Mouse (Mus musculus) liver, embryonic 16.5 days (tissue): Measurements from ENCODE around the gene Mei1. TPM values are rescaled to one million over a fixed set of nuclear protein-coding genes. Genes with fewer than 3 reads are reported as not detected.

ENCODE experiments used
- ATAC-seq: fragments of 200-750 bp; cut with Nextera tagmentation; 2 replicates; pipeline ENCODE4 v1.8.0; 2017; ENCODE audit warnings: low read depth, mild to moderate bottlenecking, moderate number of reproducible peaks, moderate library complexity
- H3K27ac ChIP-seq: fragments of 300-500 bp; sonication (generic); 2 replicates; pipeline ENCODE4 v1.5.1; 2014; ENCODE audit warnings: mild to moderate bottlenecking, low read length
- H3K27me3 ChIP-seq: fragments of 300-500 bp; sonication (generic); 2 replicates; pipeline ENCODE4 v1.6.1; 2014; ENCODE audit warnings: low read depth, low read length, mixed read lengths; ENCODE audit not compliant: control insufficient read depth, insufficient read depth
- H3K36me3 ChIP-seq: fragments of 300-500 bp; sonication (generic); 2 replicates; pipeline ENCODE4 v1.6.1; 2014; ENCODE audit warnings: mild to moderate bottlenecking; ENCODE audit not compliant: control insufficient read depth, insufficient read depth
- H3K4me1 ChIP-seq: fragments of 300-500 bp; sonication (generic); 2 replicates; pipeline ENCODE4 v1.6.1; 2014; ENCODE audit warnings: low read depth, low read length, mixed read lengths; ENCODE audit not compliant: control insufficient read depth
- H3K4me2 ChIP-seq: fragments of 300-500 bp; sonication (generic); 2 replicates; pipeline ENCODE4 v1.6.1; 2014; ENCODE audit warnings: low read depth, low read length, mixed read lengths
- H3K4me3 ChIP-seq: fragments of 300-500 bp; sonication (generic); 2 replicates; pipeline ENCODE4 v1.5.1; 2014; ENCODE audit warnings: low read depth, mild to moderate bottlenecking, low read length
- H3K9ac ChIP-seq: fragments of 300-500 bp; sonication (generic); 2 replicates; pipeline ENCODE4 v1.6.1; 2014; ENCODE audit warnings: low read depth, low read length
- H3K9me3 ChIP-seq: fragments of 300-500 bp; sonication (generic); replicated peaks from 2 replicates; pipeline ENCODE4 v1.6.1; 2016; ENCODE audit warnings: low read length; ENCODE audit not compliant: control insufficient read depth
- WGBS: fragments of 180-500 bp; shearing (Covaris S2); extraction: QIAGEN DNeasy Blood & Tissue Kit; methylation state at CpG from one replicate; pipeline ENCODE4 v1.1.7; 2014; ENCODE audit not compliant: insufficient replicate concordance; 5-methylcytosine and 5-hydroxymethylcytosine counted together
- polyA plus RNA-seq: library from polyadenylated mRNA; unstranded; fragments of >200 nt; fragmentation: Nextera tagmentation; extraction: Ambion mirVana; gene quantifications from 2 replicates; pipeline ENCODE4 v1.2.1, GENCODE M21; 2015

Mei1 gene
- polyA plus RNA-seq, 1 experiment from 2014 or later, result not detected

DNA sequence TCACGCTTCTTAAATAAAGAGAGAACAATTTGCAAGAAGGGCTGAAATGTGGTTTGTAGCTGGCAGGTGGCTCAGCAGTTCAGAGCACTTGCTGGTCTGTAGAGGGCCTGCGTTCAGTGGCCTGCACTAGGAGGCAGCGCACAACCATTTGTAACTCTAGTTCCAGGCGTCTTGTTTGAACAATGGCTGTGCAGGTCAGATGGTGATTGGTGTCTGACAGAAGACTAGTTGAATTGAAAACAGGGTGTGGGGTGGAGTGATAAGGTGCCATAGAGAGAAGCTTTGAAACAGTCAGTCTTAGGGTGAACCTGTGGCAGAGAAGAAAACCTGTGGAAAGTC is 94.2 kb downstream of the Mei1 start:
- peak; percentile 65 for ATAC-seq
- Histone ChIP-seq H3K9me3 (no peaks in the 10 kb centered on the region), H3K4me1 (peaks cover 62% of the 10 kb centered on the region), H3K27me3 (no peaks in the 10 kb centered on the region), H3K27ac (peak overlapping the region; percentile 75), H3K36me3 (no peaks in the 10 kb centered on the region), H3K4me2 (peak overlapping the region; percentile 36), H3K9ac (peak overlapping the region; percentile 0; the same call in 1 of the 2 replicates), H3K4me3 (no peak overlapping the region)
- 17% methylated on average over 4 of the region's 4 CpGs for WGBS

GRCm38 (mm10) chr15:82164496-82164895 is 94.7 kb downstream of the Mei1 start:
- Histone ChIP-seq H3K36me3 (no peaks in the 10 kb centered on the region), H3K4me3 (no peak overlapping the region), H3K9ac (peak overlapping the region; percentile 0; the same call in 1 of the 2 replicates), H3K27ac (peak overlapping the region; percentile 75), H3K9me3 (no peaks in the 10 kb centered on the region), H3K4me1 (peaks cover 62% of the 10 kb centered on the region), H3K4me2 (peak overlapping the region; percentile 36), H3K27me3 (no peaks in the 10 kb centered on the region)
- peak; percentile 58 for ATAC-seq
- WGBS, result 16% methylated on average over 7 of the region's 7 CpGs

DNA sequence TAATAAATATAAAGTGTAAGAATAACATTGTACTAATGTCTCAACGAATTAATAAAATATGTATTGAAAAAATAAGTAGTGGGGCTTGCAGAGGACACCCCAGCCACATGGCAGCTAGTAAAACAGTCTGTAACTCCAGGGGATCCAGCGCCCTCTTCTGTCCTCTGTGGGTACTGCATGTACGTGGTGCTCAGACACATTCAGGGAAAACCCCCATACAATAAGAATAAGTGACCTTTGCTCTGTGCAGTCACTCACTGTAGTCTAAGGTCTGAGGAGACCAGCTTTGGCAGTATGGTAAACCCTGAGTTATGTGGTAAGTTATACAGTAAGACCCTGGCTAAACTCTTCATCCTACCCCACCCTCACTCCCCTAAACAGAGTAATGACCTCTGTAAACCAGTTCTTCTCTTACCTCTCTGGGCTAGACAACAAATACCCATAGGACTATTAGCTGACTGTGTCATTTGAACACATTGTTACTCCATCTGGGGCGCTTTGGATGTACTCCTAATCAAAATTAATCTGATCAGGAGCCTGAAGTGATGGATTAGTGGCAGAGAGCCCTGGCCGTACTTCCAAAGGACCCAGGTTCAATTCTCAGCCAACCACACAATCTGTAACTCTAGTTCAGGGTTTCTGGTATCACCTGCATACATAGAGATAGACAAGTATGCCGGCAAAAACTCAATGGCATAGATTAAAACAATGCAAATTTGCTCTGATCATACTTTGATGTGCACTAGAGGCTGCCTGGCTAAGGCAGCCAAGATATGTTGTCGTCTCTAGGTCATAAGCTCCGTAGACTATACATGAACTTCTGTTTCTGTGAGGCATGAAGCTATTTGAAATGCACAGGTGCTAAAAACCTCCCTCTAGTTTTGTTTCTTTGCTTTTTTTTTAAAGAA is 95.8 kb downstream of the Mei1 start:
- H3K4me3 ChIP-seq, result peak overlapping the region; percentile 34; the same call in 1 of the 2 replicates
- no peaks in the 10 kb centered on the region for H3K27me3 ChIP-seq
- ATAC-seq, result peak; percentile 37
- peaks cover 2% of the 10 kb centered on the region; the same call in 1 of the 2 replicates for H3K36me3 ChIP-seq
- 0 out of 2 replicates have a peak overlapping the region, but pooled peaks have one; percentile 2 for H3K9ac ChIP-seq
- no peaks in the 10 kb centered on the region for H3K9me3 ChIP-seq
- peak overlapping the region; percentile 75 for H3K27ac ChIP-seq
- H3K4me1 ChIP-seq, result peaks cover 58% of the 10 kb centered on the region
- WGBS, result 39% methylated on average over 8 of the region's 8 CpGs
- peak overlapping the region; percentile 46 for H3K4me2 ChIP-seq

DNA sequence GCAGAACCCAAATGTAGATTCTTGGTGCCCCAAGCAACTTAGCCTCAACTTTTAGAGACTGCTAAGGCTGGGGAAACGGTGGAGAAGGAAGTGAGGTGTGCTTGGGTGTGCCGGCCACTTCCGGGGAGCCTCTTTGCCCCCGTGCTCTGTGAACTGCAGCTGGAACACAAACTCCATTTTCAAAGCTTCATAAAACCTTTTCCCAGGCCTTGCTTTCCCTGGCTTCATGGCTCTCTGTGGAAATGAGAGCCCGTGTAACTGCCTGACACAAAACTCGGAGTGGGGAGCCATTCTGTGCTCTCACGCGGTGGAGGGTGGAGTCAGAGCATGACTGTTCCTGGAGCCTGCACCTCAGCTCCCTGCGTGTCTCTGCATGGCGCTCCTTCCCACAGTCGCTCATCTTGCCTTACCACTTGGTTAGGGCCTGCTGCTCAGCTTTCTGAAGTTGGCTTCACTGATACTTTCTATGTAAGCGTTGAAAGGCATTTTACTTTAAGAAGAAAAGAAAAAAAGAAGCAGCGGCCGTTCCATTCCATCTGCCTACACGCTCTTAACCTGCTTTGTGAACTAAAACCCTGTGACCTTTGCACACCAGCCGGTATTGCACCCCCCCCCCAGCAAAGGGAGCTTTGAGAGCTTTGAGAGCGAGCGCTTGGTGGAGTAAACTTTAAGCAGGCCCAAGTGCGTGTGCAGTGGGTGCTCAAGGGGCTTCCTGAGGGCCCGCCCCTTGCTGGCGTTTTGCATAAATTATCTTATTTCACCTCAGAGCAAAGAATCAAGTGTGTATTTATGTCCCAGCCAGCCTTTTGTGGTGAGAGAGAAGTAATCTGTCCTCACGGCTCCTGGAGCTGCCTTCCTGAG is 96.7 kb downstream of the Mei1 start:
- ATAC-seq, result no peak
- Histone ChIP-seq H3K36me3 (peaks cover 9% of the 10 kb centered on the region), H3K4me1 (peaks cover 50% of the 10 kb centered on the region), H3K27me3 (no peaks in the 10 kb centered on the region), H3K4me3 (peak overlapping the region; percentile 34), H3K9ac (0 out of 2 replicates have a peak overlapping the region, but pooled peaks have one; percentile 10), H3K9me3 (no peaks in the 10 kb centered on the region), H3K27ac (peak overlapping the region; percentile 56), H3K4me2 (peak overlapping the region; percentile 46)
- WGBS, result 49% methylated on average over 22 of the region's 22 CpGs

GRCm38 (mm10) chr15:82167201-82168168 is 97.7 kb downstream of the Mei1 start:
- Histone ChIP-seq H3K4me3 (no peak overlapping the region), H3K36me3 (peaks cover 9% of the 10 kb centered on the region), H3K9ac (no peak overlapping the region), H3K9me3 (no peaks in the 10 kb centered on the region), H3K27me3 (no peaks in the 10 kb centered on the region), H3K4me2 (no peak overlapping the region), H3K27ac (no peak overlapping the region), H3K4me1 (peaks cover 49% of the 10 kb centered on the region)
- WGBS, result 75% methylated on average over 23 of the region's 23 CpGs
- ATAC-seq, result no peak

DNA sequence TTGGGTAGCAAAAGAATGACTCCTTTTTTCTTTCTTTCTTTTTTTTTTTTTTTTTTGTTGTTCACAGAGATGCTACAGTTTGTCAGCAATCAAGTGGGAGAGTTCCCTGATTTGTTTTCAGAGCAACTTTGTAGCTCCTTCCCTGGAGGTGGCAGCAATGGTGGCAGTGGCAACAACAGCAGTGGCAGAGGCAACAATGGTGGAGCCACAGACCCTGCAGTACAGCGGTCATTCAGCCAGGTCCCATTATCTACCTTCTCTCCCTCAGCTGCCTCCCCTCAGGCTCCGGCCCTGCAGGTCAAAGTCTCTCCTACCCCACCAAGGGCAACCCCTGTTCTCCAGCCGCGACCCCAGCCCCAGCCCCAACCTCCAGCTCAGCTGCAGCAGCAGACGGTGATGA is 99.9 kb downstream of the Mei1 start:
- no peak for ATAC-seq

DNA sequence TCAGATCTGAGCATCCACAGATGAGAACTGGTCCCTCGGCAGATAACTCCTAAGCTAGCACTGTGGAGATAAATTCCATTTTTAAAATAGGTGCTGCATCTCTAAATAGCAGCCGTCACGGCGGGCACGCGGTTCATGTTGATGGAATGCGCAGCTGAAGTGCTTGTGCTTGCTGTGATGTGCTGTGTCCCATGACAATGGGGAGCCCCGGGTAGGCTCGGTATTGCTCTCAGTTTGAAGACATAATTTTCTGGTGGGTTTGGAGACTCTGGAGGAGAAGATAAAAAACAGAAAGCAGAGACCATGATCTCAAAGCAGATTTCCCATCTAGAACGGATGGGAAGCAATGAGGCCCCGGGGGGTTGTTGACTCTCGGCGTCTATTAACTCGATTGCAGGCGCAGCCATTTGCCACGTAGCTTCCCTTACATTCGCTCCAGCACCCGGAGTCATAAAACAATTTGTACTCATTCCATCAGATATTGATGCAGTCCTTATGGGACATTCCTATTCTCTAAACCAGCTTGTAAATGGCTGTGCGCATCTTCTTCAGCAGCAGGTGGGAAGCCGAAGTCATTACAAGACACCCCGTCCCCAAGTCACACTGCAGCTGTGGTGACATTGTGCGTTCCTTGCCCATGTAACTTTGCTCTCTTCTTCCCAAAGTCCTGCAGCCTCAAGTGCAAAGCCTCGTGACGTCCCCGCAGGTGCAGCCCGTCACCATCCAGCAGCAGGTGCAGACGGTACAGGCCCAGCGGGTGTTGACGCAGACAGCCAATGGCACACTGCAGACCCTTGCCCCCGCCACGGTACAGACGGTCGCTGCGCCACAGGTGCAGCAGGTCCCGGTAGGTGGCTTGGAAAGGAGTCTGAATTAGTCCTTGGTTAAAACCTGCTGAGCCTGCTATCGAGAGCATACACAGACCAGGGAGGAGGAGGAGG is 100.9 kb downstream of the Mei1 start:
- no peak for ATAC-seq

More for the DNA sequence above, 99.9 kb downstream of the Mei1 start:
- H3K9ac ChIP-seq, result no peak overlapping the region
- 81% methylated on average over 5 of the region's 5 CpGs for WGBS
- no peaks in the 10 kb centered on the region for H3K27me3 ChIP-seq
- peaks cover 21% of the 10 kb centered on the region for H3K36me3 ChIP-seq
- H3K4me3 ChIP-seq, result no peak overlapping the region
- H3K4me2 ChIP-seq, result no peak overlapping the region
- no peak overlapping the region for H3K27ac ChIP-seq
- H3K9me3 ChIP-seq, result no peaks in the 10 kb centered on the region
- H3K4me1 ChIP-seq, result peaks cover 28% of the 10 kb centered on the region

More for the DNA sequence above, 100.9 kb downstream of the Mei1 start:
- 88% methylated on average over 36 of the region's 36 CpGs for WGBS
- Histone ChIP-seq H3K27me3 (no peaks in the 10 kb centered on the region), H3K9me3 (no peaks in the 10 kb centered on the region), H3K4me1 (peaks cover 19% of the 10 kb centered on the region), H3K4me3 (no peak overlapping the region), H3K36me3 (peaks cover 30% of the 10 kb centered on the region), H3K4me2 (no peak overlapping the region), H3K9ac (no peak overlapping the region), H3K27ac (no peak overlapping the region)
